Mouse (Mus musculus): Measurements from ENCODE around the gene Zfp683. TPM values are rescaled to one million over a fixed set of nuclear protein-coding genes. Genes with fewer than 3 reads are reported as not detected.

Gene Zfp683
- polyA plus RNA-seq, 2 experiments, result 0.03 TPM; not detected in 1

DNA sequence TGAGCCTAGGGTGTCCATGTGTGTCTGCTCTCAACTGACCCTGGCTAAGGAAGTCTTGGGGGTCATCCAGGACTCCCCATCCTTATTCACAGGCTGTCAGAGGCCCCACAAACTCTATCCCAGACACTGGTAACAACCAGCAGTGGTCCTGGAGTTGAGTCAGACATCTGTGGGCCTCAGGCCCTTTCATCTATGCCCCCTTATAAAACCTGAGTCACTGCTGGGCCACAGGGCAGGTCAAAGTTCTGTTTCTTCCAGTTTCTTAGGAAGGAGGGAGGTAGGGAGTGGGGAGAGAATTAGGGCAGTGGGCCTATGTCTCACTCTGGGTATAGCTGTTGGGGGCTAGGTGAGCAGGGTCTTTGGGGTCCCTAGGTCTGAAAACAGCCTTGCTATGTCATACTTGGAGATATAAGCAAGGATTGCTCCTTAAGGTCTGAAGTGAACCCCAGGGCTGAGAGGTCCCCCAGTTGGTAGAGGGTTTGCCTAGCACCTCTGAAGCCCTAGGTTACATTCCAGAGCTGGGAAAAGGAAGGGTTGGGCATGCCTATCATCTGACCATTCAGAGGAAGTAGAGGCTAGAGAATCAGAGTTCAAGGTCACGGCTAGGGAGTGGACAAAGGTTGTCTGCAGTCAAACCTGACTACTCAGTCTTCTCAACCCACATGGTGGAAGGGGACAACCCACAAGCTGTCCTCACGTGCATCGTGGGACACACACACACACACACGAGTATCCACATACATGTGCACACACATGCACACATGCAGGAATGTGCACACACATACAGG, 15.3 kb downstream of the Zfp683 start:
- Histone ChIP-seq H3K27me3 (ENCODE audit: control insufficient read depth, insufficient read depth, low read length) (no peaks in the 10 kb centered on the region; the same call in 1 of the 2 replicates), H3K4me2 (ENCODE audit: low read depth) (no peak overlapping the region), H3K4me1 (replicated peaks; ENCODE audit: control insufficient read depth in 2 of 2, insufficient read depth in 2 of 2, low read length in 1 of 2) (peaks cover 0 to 7% of the 10 kb centered on the region in 2 experiments; a peak in 2 of 4 replicates), H3K9ac (replicated peaks) (no peak overlapping the region), H3K9me3 (ENCODE audit: control insufficient read depth, low read length) (no peaks in the 10 kb centered on the region), H3K36me3 (replicated peaks; ENCODE audit: control insufficient read depth, insufficient read depth, low read depth) (no peaks in the 10 kb centered on the region), H3K27ac (no peak overlapping the region), H3K4me3 (ENCODE audit: insufficient read depth in 1 of 2, low read depth in 2 of 2, low read length in 2 of 2) (no peak overlapping the region)
- WGBS (ENCODE audit: insufficient replicate concordance), result 59% methylated on average over 4 of the region's 4 CpGs
- no peak for TF ChIP-seq EP300 (IDR thresholded peaks at IDR 0.05; ENCODE audit: low read depth)
- no peak for TF ChIP-seq CTCF (IDR thresholded peaks at IDR 0.05; ENCODE audit: low read depth)
- no peak for ATAC-seq (ENCODE audit: insufficient read depth)
- DNase-seq (ENCODE audit: low read depth in 3 of 3, low spot score in 3 of 3), result no peak

- DNase-seq (ENCODE audit: low read depth in 3 of 3, low spot score in 3 of 3) (peak in 2 of 3 experiments; percentile 22 to 43), ATAC-seq (ENCODE audit: insufficient read depth) (no peak)
- WGBS (ENCODE audit: insufficient replicate concordance), result 22% methylated on average over 3 of the region's 3 CpGs
- no peak overlapping the region for H3K27ac ChIP-seq
- no peaks in the 10 kb centered on the region; the same call in 1 of the 2 replicates for H3K27me3 ChIP-seq (ENCODE audit: control insufficient read depth, insufficient read depth, low read length)
- H3K9me3 ChIP-seq (ENCODE audit: control insufficient read depth, low read length), result no peaks in the 10 kb centered on the region
- H3K36me3 ChIP-seq (replicated peaks; ENCODE audit: control insufficient read depth, insufficient read depth, low read depth), result no peaks in the 10 kb centered on the region
- peaks cover 8 to 13% of the 10 kb centered on the region in 2 experiments for H3K4me1 ChIP-seq (replicated peaks; ENCODE audit: control insufficient read depth in 2 of 2, insufficient read depth in 2 of 2, low read length in 1 of 2)
- H3K9ac ChIP-seq (replicated peaks), result no peak overlapping the region
- no peak for TF ChIP-seq EP300 (IDR thresholded peaks at IDR 0.05; ENCODE audit: low read depth)
- TF ChIP-seq CTCF (IDR thresholded peaks at IDR 0.05; ENCODE audit: low read depth), result peak; percentile 69
- H3K4me2 ChIP-seq (ENCODE audit: low read depth), result no peak overlapping the region
- no peak overlapping the region for H3K4me3 ChIP-seq (ENCODE audit: insufficient read depth in 1 of 2, low read depth in 2 of 2, low read length in 2 of 2)
Observed at GRCm38 (mm10) chr4:134078694-134079093, 25.1 kb downstream of the Zfp683 start.

- H3K9ac ChIP-seq (replicated peaks), result no peak overlapping the region
- no peaks in the 10 kb centered on the region; the same call in 1 of the 2 replicates for H3K27me3 ChIP-seq (ENCODE audit: control insufficient read depth, insufficient read depth, low read length)
- H3K4me3 ChIP-seq (ENCODE audit: insufficient read depth in 1 of 2, low read depth in 2 of 2, low read length in 2 of 2), result no peak overlapping the region
- DNase-seq (ENCODE audit: low read depth in 3 of 3, low spot score in 3 of 3), result no peak
- peaks cover 8 to 13% of the 10 kb centered on the region in 2 experiments for H3K4me1 ChIP-seq (replicated peaks; ENCODE audit: control insufficient read depth in 2 of 2, insufficient read depth in 2 of 2, low read length in 1 of 2)
- no peak overlapping the region for H3K27ac ChIP-seq
- no peaks in the 10 kb centered on the region for H3K36me3 ChIP-seq (replicated peaks; ENCODE audit: control insufficient read depth, insufficient read depth, low read depth)
- TF ChIP-seq EP300 (IDR thresholded peaks at IDR 0.05; ENCODE audit: low read depth) (no peak), CTCF (IDR thresholded peaks at IDR 0.05; ENCODE audit: low read depth) (no peak)
- no peak for ATAC-seq (ENCODE audit: insufficient read depth)
- no peaks in the 10 kb centered on the region for H3K9me3 ChIP-seq (ENCODE audit: control insufficient read depth, low read length)
- 69% methylated on average over 4 of the region's 4 CpGs for WGBS (ENCODE audit: insufficient replicate concordance)
- no peak overlapping the region for H3K4me2 ChIP-seq (ENCODE audit: low read depth)
Observed at GRCm38 (mm10) chr4:134080674-134081073, 27.0 kb downstream of the Zfp683 start.

GRCm38 (mm10) chr4:134081730-134082386, 28.2 kb downstream of the Zfp683 start:
- ATAC-seq (ENCODE audit: insufficient read depth) (peak; percentile 91), DNase-seq (ENCODE audit: low read depth in 3 of 3, low spot score in 3 of 3) (peak in 2 of 3 experiments; percentile 49 to 65)
- Histone ChIP-seq H3K4me3 (ENCODE audit: insufficient read depth in 1 of 2, low read depth in 2 of 2, low read length in 2 of 2) (peak overlapping the region; percentile 47 to 50), H3K4me2 (ENCODE audit: low read depth) (peak overlapping the region; percentile 69), H3K9ac (replicated peaks) (no peak overlapping the region), H3K27ac (no peak overlapping the region), H3K27me3 (ENCODE audit: control insufficient read depth, insufficient read depth, low read length) (no peaks in the 10 kb centered on the region; the same call in 1 of the 2 replicates), H3K4me1 (replicated peaks; ENCODE audit: control insufficient read depth in 2 of 2, insufficient read depth in 2 of 2, low read length in 1 of 2) (peaks cover 8 to 13% of the 10 kb centered on the region in 2 experiments), H3K36me3 (replicated peaks; ENCODE audit: control insufficient read depth, insufficient read depth, low read depth) (no peaks in the 10 kb centered on the region), H3K9me3 (ENCODE audit: control insufficient read depth, low read length) (no peaks in the 10 kb centered on the region)
- TF ChIP-seq EP300 (IDR thresholded peaks at IDR 0.05; ENCODE audit: low read depth) (no peak), CTCF (IDR thresholded peaks at IDR 0.05; ENCODE audit: low read depth) (no peak)
- WGBS (ENCODE audit: insufficient replicate concordance), result 2% methylated on average over 41 of the region's 41 CpGs

GRCm38 (mm10) chr4:134082460-134082859, 28.8 kb downstream of the Zfp683 start:
- WGBS (ENCODE audit: insufficient replicate concordance), result 13% methylated on average over 7 of the region's 7 CpGs
- DNase-seq (ENCODE audit: low read depth in 3 of 3, low spot score in 3 of 3), result no peak
- no peak overlapping the region for H3K9ac ChIP-seq (replicated peaks)

More at GRCm38 (mm10) chr4:134082460-134082859, 28.8 kb downstream of the Zfp683 start:
- H3K36me3 ChIP-seq (replicated peaks; ENCODE audit: control insufficient read depth, insufficient read depth, low read depth), result no peaks in the 10 kb centered on the region
- peaks cover 8 to 13% of the 10 kb centered on the region in 2 experiments for H3K4me1 ChIP-seq (replicated peaks; ENCODE audit: control insufficient read depth in 2 of 2, insufficient read depth in 2 of 2, low read length in 1 of 2)
- H3K27ac ChIP-seq, result no peak overlapping the region
- no peaks in the 10 kb centered on the region; the same call in 1 of the 2 replicates for H3K27me3 ChIP-seq (ENCODE audit: control insufficient read depth, insufficient read depth, low read length)
- no peak for ATAC-seq (ENCODE audit: insufficient read depth)
- peak overlapping the region; percentile 69 for H3K4me2 ChIP-seq (ENCODE audit: low read depth)
- H3K4me3 ChIP-seq (ENCODE audit: insufficient read depth in 1 of 2, low read depth in 2 of 2, low read length in 2 of 2), result peak overlapping the region; percentile 31 to 47; a peak in 2 of 4 replicates
- no peaks in the 10 kb centered on the region for H3K9me3 ChIP-seq (ENCODE audit: control insufficient read depth, low read length)
- TF ChIP-seq CTCF (IDR thresholded peaks at IDR 0.05; ENCODE audit: low read depth) (no peak), EP300 (IDR thresholded peaks at IDR 0.05; ENCODE audit: low read depth) (no peak)

All from liver, embryonic 14.5 days (tissue).